Mouse (Mus musculus): ENCODE measurements around the gene Nudt7.

Nudt7 gene

DNA sequence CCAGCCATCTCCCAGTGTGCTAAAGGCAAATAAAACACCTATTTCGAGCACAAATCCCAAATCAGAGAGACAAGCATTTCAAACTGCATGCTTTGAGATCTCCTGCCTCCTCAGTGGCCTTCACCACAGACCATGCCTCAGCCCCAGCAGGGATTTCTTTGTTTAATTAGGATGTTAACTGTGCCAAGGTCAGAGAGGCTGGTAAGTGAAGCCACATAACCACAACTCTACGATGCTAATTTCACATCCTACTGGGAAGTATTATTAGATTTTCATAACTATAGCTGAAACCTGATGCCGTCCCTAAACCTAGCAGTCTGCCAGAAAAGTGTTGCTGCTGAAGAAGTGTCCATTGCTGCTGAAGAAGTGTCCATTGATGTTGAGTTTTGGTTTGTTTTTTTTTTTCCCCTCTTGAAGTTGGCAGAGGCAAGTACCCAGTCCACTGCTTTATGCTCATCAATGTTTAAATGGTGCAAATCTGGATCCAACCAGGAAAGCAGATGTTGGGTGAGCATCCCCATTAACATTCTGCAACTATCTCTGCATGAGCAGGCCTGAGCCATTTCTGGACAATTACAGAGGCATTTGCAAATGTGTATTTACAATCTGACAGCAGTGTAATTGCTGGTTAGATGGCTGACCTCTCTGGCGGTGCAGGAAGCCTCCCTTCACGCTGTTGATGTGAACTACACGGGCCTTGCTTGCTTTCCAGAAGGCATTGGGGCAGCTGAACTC, 20.1 kb downstream of the Nudt7 start:
- no peak for DNase-seq

DNA sequence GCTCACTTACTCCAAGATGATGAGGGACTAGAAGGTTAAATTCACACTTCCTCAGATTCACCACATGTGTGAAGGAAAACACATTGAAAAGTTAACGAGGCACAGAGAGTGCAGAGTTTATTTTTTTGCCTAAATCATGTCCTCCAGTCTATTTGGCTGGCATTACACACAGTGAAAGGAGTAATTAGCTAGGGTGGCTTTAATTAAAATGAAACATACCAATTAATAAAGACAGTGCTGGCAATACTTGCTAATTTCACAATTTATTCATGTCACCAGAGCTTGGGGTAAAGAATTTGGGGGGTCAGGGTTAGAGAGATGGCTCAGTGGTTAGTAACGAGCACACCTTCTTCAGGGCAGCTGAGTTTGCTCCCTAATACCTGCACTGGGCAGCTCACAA, 25.2 kb downstream of the Nudt7 start:
- DNase-seq, result no peak

DNA sequence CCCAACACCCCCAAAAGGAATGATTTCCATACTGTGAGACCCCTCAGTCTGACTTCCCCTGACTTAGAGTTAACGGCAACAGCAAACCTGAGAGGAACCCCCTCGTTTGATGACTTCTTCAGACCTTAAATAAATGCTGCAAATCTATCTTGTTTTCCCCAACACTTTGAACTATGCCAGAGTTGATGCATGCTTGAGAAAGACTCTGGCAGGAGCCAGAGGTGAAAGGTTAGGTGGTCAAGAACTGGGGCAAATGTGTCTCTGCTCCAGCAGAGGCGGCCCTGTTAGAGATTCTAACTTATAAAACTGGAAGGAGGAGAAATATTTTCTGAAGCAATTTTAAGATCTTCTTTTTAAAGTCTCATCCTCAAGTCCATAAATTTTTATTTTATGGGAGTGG, 26.3 kb downstream of the Nudt7 start:
- no peak for DNase-seq

DNA sequence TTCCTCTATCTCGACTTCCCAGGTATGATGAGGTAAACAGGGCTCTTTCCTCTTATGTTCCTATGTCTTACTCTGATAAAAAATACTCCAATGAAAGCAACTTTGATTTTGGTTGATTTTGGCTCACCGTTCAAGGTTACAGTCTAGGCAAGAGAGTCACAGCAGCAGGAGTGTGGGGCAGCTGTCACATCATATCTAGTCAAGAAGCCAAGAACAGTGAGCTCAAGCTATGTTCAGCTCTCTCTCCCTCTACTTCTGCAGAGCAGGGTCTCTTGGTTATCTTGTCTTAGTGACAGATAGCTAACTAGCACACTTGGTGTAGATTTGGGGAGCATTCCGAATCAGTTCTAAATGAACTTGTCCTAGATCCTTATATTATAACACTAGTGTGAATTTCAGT, 30.5 kb downstream of the Nudt7 start:
- DNase-seq, result no peak

DNA sequence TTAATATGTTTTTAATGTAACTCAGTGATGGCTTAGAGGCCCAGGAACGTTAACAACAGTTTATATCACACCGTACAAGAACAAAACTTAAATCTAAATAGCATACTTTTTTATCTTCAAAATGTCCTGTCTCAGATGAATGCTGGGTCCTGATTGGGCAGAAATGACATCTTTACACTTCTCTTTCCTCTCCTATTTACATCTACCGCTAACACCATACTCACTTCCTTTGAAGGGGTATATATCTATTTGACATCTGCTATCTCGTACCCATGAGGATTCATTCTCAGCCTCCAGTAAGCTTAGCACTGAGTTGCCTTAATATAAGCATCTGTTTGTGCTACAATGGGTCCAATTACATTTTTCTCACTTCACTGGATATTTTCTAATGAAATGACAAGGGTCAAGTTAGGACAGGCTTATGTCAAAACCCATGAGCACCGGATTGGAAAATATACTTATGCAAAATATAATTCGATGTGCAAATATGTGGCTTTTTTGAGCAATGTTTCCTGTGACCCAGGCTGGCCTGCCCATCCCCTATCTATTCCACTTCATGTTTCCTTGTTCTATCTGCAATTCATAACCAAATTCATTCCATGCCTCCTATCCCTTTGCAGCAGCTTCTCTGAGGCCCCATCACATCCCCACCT, 31.2 kb downstream of the Nudt7 start:
- DNase-seq, result no peak

DNA sequence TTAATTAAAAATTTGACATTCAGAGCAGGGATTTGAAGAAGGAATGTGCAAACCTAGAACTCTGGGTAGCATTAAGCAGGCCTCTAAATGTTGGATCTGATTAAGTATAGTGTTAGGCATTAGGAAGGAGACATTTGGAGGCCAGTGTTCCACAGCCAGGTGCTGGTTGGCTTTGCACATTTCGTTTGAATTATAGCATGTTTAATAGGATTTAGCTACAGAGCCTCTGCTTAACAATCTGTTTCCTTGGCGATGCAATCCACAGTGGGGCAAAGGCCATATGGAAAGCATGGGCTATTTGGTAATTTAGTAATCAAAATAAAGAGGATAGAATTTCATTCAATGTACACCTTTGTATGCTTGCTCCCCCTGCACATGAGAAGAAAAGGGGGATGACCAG, 32.4 kb downstream of the Nudt7 start:
- no peak for DNase-seq

DNA sequence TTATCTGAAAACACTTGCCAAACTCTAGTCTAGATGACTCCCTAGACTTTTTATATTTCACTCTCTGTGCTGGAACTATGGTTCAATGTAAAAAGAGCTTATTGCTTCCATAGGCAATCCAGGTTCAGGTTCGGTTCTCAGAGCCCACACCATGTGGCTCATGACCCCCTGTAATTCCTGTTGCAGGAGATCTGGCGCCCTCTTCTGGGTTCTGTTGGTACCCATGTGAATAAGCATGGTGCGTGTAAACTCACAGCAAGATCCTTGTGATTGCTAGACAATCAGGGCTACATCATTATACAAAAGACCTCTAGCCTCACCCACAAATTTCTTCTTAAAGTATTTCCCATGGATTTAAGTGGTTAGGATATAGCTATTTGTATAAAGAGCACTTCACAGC, 43.4 kb downstream of the Nudt7 start:
- DNase-seq, result no peak

DNA sequence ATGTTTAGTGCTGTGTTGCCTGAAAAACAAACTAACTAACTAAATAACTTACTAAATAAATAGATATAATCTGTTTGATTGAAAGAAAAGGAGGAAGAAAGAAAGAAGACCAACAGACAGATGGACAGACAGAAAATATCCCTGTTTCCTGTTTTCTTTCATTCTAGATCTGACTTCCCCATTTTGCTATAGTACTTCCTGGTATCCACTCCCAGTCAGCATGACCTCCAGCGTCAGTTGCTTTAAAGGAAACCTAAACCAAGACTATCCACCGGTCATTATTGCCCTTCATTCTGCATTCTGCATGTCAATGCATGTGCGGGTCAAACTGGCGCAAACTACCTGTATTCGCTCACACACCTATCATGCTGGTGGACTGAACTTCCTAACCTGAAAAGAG, 60.0 kb downstream of the Nudt7 start:
- no peak for DNase-seq

DNA sequence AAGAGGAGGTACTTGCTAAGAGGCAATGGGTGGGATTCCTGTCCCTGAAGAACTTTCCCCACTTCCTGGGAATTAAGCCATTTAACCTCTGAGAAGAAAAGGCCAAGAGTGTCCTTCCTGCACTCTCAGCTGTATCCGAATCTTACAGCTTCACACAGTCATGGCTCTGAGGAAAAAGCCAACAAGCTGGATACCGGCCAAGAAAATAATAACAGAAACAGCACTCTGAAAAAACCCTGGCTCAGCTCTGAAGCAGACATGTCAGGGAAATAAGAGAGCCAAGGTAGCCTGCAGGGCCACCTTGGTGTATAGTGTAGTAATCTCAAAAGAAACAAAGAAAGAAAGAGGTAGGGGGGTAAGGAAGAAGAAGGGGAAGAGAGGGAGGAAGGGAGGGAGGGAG, 65.6 kb downstream of the Nudt7 start:
- DNase-seq, result no peak

All from cerebellum, adult 11-12 months (tissue).